Mouse (Mus musculus) liver, embryonic 16.5 days (tissue): ENCODE measurements around the gene Gm20696. TPM values are rescaled to one million over a fixed set of nuclear protein-coding genes. Genes with fewer than 3 reads are reported as not detected.

Experiments used
- ATAC-seq: fragments of 200-750 bp; cut with Nextera tagmentation; 2 replicates; pipeline ENCODE4 v1.8.0; 2017; ENCODE audit warnings: low read depth, mild to moderate bottlenecking, moderate number of reproducible peaks, moderate library complexity
- H3K27ac ChIP-seq: fragments of 300-500 bp; sonication (generic); 2 replicates; pipeline ENCODE4 v1.5.1; 2014; ENCODE audit warnings: mild to moderate bottlenecking, low read length
- H3K27me3 ChIP-seq: fragments of 300-500 bp; sonication (generic); 2 replicates; pipeline ENCODE4 v1.6.1; 2014; ENCODE audit warnings: low read depth, low read length, mixed read lengths; ENCODE audit not compliant: control insufficient read depth, insufficient read depth
- H3K36me3 ChIP-seq: fragments of 300-500 bp; sonication (generic); 2 replicates; pipeline ENCODE4 v1.6.1; 2014; ENCODE audit warnings: mild to moderate bottlenecking; ENCODE audit not compliant: control insufficient read depth, insufficient read depth
- H3K4me1 ChIP-seq: fragments of 300-500 bp; sonication (generic); 2 replicates; pipeline ENCODE4 v1.6.1; 2014; ENCODE audit warnings: low read depth, low read length, mixed read lengths; ENCODE audit not compliant: control insufficient read depth
- H3K4me2 ChIP-seq: fragments of 300-500 bp; sonication (generic); 2 replicates; pipeline ENCODE4 v1.6.1; 2014; ENCODE audit warnings: low read depth, low read length, mixed read lengths
- H3K4me3 ChIP-seq: fragments of 300-500 bp; sonication (generic); 2 replicates; pipeline ENCODE4 v1.5.1; 2014; ENCODE audit warnings: low read depth, mild to moderate bottlenecking, low read length
- H3K9ac ChIP-seq: fragments of 300-500 bp; sonication (generic); 2 replicates; pipeline ENCODE4 v1.6.1; 2014; ENCODE audit warnings: low read depth, low read length
- H3K9me3 ChIP-seq: fragments of 300-500 bp; sonication (generic); replicated peaks from 2 replicates; pipeline ENCODE4 v1.6.1; 2016; ENCODE audit warnings: low read length; ENCODE audit not compliant: control insufficient read depth
- WGBS: fragments of 180-500 bp; shearing (Covaris S2); extraction: QIAGEN DNeasy Blood & Tissue Kit; methylation state at CpG from one replicate; pipeline ENCODE4 v1.1.7; 2014; ENCODE audit not compliant: insufficient replicate concordance; 5-methylcytosine and 5-hydroxymethylcytosine counted together
- microRNA-seq: library from miRNA; unstranded; fragments of <30 nt; microRNA quantifications from one replicate; pipeline ENCODE4, GENCODE M21; 2016
- polyA plus RNA-seq: library from polyadenylated mRNA; unstranded; fragments of >200 nt; fragmentation: Nextera tagmentation; extraction: Ambion mirVana; gene quantifications from 2 replicates; pipeline ENCODE4 v1.2.1, GENCODE M21; 2015

Gm20696 gene
- polyA plus RNA-seq, 1 experiment from 2014 or later, result 0.35 TPM

DNA sequence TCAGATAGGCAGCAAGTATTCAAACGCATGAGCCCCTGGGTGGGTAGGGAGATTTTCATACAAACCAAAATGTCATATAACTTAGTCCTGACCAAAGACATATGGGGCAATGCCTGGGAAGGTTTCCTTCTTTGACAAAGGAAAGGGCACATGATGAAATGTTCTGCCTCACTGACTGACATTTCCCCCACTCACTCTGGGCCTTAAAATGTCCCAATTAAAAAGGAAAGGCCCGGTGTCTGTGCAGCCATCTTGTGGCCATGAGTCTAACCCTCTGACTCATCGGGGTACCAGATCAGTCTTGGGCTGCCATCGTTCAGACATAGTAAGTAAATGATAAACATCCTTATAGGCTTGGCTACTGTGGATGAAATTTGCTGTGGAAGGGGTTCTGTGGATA, 454.1 kb downstream of the Gm20696 start:
- H3K36me3 ChIP-seq, result no peaks in the 10 kb centered on the region
- peaks cover 3% of the 10 kb centered on the region for H3K4me1 ChIP-seq
- no peak for ATAC-seq

GRCm38 (mm10) chr6:99211663-99212333, 454.8 kb downstream of the Gm20696 start:
- WGBS, result 46% methylated on average over 5 of the region's 5 CpGs
- peak; percentile 32; the same call in 1 of the 2 replicates for ATAC-seq

More for the DNA sequence above, 454.1 kb downstream of the Gm20696 start:
- WGBS, result 56% methylated on average over 4 of the region's 4 CpGs
- Histone ChIP-seq H3K27me3 (no peaks in the 10 kb centered on the region), H3K27ac (no peak overlapping the region), H3K9ac (no peak overlapping the region), H3K4me3 (no peak overlapping the region), H3K9me3 (no peaks in the 10 kb centered on the region), H3K4me2 (no peak overlapping the region)

GRCm38 (mm10) chr6:99210161-99210560, 456.4 kb downstream of the Gm20696 start:
- Histone ChIP-seq H3K27ac (no peak overlapping the region), H3K9ac (no peak overlapping the region), H3K9me3 (no peaks in the 10 kb centered on the region), H3K4me2 (no peak overlapping the region), H3K27me3 (no peaks in the 10 kb centered on the region), H3K4me3 (no peak overlapping the region), H3K36me3 (no peaks in the 10 kb centered on the region), H3K4me1 (peaks cover 15% of the 10 kb centered on the region)
- 64% methylated on average over 7 of the region's 7 CpGs for WGBS
- ATAC-seq, result no peak

More at GRCm38 (mm10) chr6:99211663-99212333, 454.8 kb downstream of the Gm20696 start:
- no peak overlapping the region for H3K9ac ChIP-seq
- no peaks in the 10 kb centered on the region for H3K27me3 ChIP-seq
- H3K4me3 ChIP-seq, result no peak overlapping the region
- H3K4me2 ChIP-seq, result no peak overlapping the region
- no peaks in the 10 kb centered on the region for H3K9me3 ChIP-seq
- H3K4me1 ChIP-seq, result peaks cover 7% of the 10 kb centered on the region
- H3K36me3 ChIP-seq, result no peaks in the 10 kb centered on the region
- H3K27ac ChIP-seq, result no peak overlapping the region

Small RNA genes lying within 50 kb of the gene (microRNA-seq; reads per million reads assigned to microRNA genes)
- not detected for gene Gm22328

Other genes starting within 250 kb of the Gm20696 start
- 12.3 and 13.6 TPM in 2 replicates for gene Foxp1, start 144.1 kb downstream of the Gm20696 start, polyA plus RNA-seq
- 2.4 and 2.7 TPM in 2 replicates for gene Eif4e3, start within 50 bp of the Gm20696 start, polyA plus RNA-seq
- gene Gpr27, start 25.9 kb upstream of the Gm20696 start, polyA plus RNA-seq, result 0.04 TPM in 1 of 2 replicates, not detected in the other
- 0.07 TPM in 1 of 2 replicates, not detected in the other for gene Prok2, start 59.6 kb upstream of the Gm20696 start, polyA plus RNA-seq